Mouse (Mus musculus) cerebellum, postnatal 25 days (tissue): Measurements from ENCODE around the gene Il12b.

ENCODE experiments used
- DNase-seq, 2 experiments: peaks; one replicate each; pipeline ENCODE4 v3.0.0; 2021; ENCODE audit warnings: mixed read lengths in 2 of 2

The Il12b gene

GRCm38 (mm10) chr11:44399763-44400162, at the start of gene Il12b:
Gene Il12b (plus strand): TSS chr11:44400063.
- DNase-seq = no peak

- DNase-seq = no peak
Measured at GRCm38 (mm10) chr11:44354860-44355470, 44.9 kb upstream of the Il12b start.

- DNase-seq = no peak
Measured at GRCm38 (mm10) chr11:44356171-44356570, 43.7 kb upstream of the Il12b start.

- DNase-seq = no peak
Measured at GRCm38 (mm10) chr11:44364536-44364935, 35.3 kb upstream of the Il12b start.

DNA sequence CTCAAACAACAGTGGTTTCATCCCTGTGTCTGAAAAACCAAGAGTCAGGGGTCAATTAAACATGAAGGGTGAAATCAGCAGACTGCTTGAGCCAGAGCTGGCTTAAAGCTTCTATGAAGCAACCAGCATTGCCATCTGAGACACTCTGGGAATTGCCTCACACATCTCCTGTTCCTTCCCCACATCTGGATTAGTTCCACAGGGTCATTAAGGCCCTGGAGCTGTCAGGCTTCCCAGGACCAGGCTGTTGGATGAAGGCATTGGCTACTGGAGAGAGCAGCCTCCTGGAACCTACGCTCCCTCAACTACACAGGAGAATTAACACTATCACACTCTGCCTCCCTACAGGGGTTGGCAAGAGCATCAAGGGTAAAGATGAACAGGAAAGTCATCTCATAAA, 32.2 kb upstream of the Il12b start:
- no peak for DNase-seq

GRCm38 (mm10) chr11:44372856-44373255, 27.0 kb upstream of the Il12b start:
- DNase-seq = no peak

DNA sequence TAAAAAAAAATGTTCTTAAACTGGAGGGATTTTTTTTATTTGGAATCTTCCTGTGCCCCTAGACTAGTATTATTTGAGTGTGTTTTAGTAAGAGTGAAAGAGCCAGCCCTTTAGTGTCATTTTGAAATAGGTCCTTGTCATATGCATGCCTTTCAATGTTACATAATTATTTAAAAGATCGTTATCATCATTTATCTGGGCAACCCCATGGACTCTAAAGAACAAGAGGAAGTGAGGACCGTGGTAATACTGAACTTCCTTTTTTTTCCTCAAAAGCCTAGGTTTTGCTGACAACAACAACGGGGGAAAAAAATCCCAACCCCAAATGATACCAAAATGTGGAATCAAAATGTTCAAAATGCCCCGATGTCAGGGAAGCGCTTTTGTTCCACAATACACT, 22.0 kb upstream of the Il12b start:
- DNase-seq = no peak

GRCm38 (mm10) chr11:44380432-44381051, 19.3 kb upstream of the Il12b start:
- no peak for DNase-seq

DNA sequence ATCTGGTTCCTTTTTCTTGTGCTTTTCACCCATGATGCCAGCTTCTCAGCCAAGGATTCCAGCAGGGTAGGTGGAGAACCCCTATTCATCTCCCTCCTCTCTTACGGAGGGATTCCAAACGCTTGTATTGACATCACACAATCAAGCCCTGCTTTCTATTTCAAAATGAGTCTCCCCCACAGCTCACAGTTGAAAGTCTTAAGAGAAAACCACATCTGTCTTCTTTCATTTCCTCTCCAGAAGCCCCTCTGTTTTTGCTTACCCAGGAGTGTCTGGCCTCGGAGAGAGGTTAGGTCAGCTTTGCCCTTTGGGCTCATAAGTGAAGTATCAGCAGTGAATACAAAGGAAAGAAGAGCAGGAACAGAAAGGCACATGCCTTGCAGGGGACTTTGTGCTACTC, 17.7 kb upstream of the Il12b start:
- DNase-seq = no peak

GRCm38 (mm10) chr11:44387031-44387430, 12.8 kb upstream of the Il12b start:
- DNase-seq = no peak

DNA sequence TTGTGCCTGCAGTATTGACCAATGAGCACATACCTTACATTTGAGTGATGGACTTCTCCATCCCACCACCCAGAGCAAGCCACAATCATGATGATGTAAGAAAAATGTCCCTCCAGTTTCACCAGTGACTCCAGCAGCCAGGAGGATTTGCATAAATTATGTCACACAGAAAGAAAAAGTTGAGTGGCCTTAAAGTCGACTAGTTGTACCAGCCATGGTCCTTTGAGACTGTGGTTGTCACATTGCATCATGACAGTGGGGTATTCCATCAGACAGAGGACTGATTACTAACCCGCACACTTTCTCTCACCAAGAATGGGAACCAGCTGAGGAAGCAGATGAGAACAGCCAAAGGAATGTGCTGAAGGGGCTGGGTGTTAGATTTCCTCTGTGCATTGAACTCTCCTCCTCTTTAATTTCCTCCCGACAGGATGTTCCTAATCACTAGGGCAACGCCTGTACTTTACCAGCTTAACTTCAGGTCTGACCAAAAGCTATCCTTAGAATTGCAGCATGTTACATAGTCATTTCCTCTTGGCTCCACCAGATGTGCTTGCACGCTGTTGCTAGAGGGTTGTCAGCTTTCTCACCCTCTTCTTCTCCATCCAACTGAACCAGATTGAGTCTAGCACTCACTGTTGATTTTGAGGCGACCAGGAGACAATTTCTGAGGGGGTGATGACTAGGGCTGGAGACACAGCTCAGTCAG, 9.7 kb upstream of the Il12b start:
- DNase-seq = no peak

- no peak for DNase-seq
Measured at GRCm38 (mm10) chr11:44393101-44393810, 6.6 kb upstream of the Il12b start.

DNA sequence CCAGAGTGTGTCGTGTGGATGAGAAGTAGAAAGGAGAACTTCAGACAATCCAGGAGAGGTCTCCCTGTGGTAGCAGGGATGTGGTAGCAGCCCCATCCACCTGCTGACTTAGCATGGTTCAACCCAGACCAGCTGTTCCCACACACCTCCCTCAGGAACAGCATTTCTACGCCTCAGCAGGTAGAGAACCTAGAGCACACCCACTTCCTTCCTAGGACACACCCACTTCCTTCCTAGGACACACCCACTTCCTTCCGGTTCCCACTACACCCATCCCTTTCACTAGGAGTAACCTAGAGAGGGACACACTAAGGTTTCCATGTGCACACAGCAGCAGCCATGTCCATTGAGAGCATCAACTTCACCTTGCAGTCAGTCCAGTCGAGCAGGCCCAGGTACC, 4.5 kb upstream of the Il12b start:
- no peak for DNase-seq

- DNase-seq = no peak
Measured at GRCm38 (mm10) chr11:44397551-44397950, 2.3 kb upstream of the Il12b start.

DNA sequence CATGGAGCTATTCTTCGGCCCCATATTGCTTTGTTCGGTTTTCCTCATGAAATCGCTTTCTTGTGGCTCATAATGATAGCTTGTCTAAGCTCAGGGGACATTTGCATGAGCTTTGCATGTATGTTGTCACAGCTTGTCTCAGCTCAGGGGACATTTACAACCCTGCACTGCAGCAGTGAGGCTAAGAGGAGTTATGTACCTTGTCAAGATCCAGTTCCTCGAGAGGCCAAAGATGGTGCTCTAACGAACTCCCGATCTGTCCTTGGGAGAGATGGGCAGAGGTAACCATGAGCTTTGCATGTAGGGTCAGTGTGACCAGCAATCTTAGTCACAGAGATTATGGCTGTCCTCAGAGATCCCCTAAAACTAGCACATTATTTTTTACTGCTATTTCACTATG, 1.5 kb upstream of the Il12b start:
- no peak for DNase-seq

DNA sequence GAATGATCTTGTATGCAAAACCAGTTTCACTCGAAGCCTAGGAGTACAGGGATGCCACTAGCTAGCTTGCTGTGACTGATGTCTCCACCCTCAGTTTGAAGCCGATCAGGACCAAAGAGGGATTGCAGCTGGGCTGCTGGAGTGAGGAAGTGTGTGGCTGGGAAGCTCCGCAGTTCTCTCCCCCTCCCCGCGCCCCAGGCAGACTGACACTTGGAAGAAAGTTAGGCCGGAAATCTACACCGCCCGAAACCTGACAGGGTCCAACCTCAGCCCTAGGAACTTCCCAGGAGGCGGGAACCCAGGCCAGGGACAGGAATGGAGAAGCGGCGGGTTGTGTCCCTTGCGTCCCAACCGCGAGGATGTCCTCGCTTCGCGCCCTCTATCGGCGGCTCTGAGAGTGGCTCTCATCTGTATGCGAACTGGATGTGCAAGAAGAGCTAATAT, 1.1 kb upstream of the Il12b start:
- peak; percentile 72 to 85 for DNase-seq

GRCm38 (mm10) chr11:44401635-44402548, 2.0 kb downstream of the Il12b start:
- peak; percentile 71 to 78 for DNase-seq

GRCm38 (mm10) chr11:44405113-44405512, 5.2 kb downstream of the Il12b start:
- DNase-seq = no peak

DNA sequence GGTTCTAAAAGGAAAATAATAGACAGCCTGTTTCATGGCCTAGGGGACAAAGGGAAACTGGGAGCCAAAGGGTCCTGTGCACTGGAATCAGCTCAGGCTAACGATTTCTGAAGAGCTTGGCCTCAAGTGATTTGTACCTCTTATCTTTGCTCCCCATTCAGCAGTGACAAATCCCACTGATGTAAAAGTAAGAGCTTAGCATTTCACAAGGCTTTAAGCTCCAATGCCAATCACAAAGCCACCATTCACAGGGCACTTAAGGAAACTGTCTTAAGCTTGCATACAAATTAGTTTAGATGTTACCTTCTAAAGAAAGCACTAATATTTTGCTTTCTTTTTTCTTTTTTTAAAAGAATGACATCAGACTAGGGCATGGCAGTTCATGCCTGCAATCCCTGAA, 6.1 kb downstream of the Il12b start:
- no peak for DNase-seq

DNA sequence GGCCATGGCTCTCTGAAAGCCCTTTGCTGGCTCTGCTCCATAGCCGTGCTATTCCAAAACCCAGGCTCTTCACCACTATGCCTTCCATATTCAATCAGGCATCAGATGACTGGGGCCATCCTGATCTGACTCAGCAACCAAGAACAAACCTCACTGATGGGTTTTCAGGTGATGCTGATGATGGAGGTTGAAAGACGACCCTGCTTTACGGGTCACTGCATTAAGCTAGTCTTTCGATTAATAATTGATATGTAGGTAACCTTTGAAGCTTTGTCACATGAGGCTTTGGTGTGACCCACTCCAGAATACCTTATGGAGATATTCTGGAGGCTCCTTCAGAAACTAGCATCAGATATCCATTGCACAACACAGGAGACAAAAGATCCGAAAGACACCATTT, 6.6 kb downstream of the Il12b start:
- DNase-seq = no peak

DNA sequence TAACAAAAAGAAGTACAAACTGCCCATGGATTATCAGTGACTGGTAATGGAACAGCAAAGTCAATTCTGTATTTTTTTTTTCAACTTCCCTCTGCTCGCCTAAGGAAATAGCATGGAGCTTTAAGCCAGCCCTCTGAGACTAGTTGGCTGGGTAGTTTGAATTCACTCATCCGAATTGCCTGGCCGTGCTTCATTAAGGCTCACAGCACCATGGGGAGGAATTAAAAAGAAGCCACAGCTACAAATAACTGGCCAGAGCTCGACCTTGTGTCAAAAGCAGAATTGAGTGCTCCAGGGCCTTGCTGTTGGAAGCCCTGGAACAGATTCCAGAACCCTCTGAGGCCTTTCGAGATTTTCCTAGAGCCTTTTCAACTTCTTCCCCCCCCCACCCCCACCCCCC, 8.8 kb downstream of the Il12b start:
- no peak for DNase-seq

DNA sequence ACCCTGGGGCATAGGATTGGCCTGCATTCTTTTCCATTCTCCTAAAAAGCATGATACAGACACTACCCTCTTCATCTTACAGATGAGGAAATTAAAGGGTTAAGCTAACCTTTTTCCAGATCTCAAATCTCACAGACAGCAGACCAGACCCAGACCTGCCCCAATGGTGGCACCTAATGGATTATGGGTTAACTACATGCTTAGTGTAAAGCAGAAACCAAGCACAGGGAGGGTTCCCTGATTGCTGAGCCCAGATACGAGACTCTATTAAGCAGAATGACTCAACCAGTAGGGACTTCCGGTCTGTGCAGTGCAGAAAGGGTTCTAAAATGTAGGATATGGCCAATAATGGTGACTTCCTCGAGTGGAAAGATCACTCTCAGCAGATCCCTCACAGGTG, 10.6 kb downstream of the Il12b start:
- no peak for DNase-seq

DNA sequence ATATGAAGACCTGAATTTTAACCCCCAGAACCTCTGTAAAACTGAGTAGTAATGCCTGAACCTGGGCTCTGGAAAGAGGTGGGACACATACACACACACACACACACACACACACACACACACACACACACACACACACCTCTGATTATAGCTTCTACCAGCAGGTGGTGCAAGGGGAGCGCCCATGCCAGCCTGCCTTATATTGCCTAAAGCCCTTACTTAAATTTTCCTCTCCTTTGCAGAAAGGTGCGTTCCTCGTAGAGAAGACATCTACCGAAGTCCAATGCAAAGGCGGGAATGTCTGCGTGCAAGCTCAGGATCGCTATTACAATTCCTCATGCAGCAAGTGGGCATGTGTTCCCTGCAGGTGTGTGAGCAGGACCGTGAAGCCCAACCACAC, 12.4 kb downstream of the Il12b start:
- no peak for DNase-seq
